Mouse (Mus musculus) hindbrain, embryonic 14.5 days (tissue): ENCODE data around the gene Bbs1. TPM values are rescaled to one million over a fixed set of nuclear protein-coding genes. Genes with fewer than 3 reads are reported as not detected.
A peak's percentile ranks its signal among the peaks of the same experiment; 100 is the strongest.

Experiments used
- ATAC-seq: fragments of 200-750 bp; cut with Nextera tagmentation; 2 replicates; pipeline ENCODE4 v1.8.0; 2017; ENCODE audit warnings: moderate number of reproducible peaks, mild to moderate bottlenecking, moderate TSS enrichment, moderate library complexity; ENCODE audit not compliant: low FRiP score
- DNase-seq: peaks from one replicate; pipeline ENCODE4 v3.0.0-alpha.2; 2015; ENCODE audit warnings: low spot score
- H3K27ac ChIP-seq: fragments of 300-500 bp; sonication (generic); 2 replicates; pipeline ENCODE4 v1.5.1; 2014; ENCODE audit warnings: mild to moderate bottlenecking, moderate library complexity
- H3K27me3 ChIP-seq: fragments of 300-500 bp; sonication (generic); 2 replicates; pipeline ENCODE4 v1.6.1; 2014; ENCODE audit warnings: mild to moderate bottlenecking, low read length, mixed read lengths; ENCODE audit not compliant: control insufficient read depth, insufficient read depth
- H3K36me3 ChIP-seq: fragments of 300-500 bp; sonication (generic); replicated peaks from 2 replicates; pipeline ENCODE4 v1.6.1; 2014; ENCODE audit not compliant: control insufficient read depth, insufficient read depth
- H3K4me1 ChIP-seq: fragments of 300-500 bp; sonication (generic); replicated peaks from 2 replicates; pipeline ENCODE4 v1.6.1; 2014; ENCODE audit warnings: antibody characterized with exemption, low read length, mixed read lengths; ENCODE audit not compliant: control insufficient read depth, insufficient read depth
- H3K4me2 ChIP-seq: fragments of 300-500 bp; sonication (generic); replicated peaks from 2 replicates; pipeline ENCODE4 v1.6.1; 2014; ENCODE audit warnings: mild to moderate bottlenecking, moderate library complexity
- H3K4me3 ChIP-seq: fragments of 300-500 bp; sonication (generic); replicated peaks from 2 replicates; pipeline ENCODE4 v1.5.1; 2014; ENCODE audit warnings: mild to moderate bottlenecking, low read length
- H3K9ac ChIP-seq: fragments of 300-500 bp; sonication (generic); 2 replicates; pipeline ENCODE4 v1.6.1; 2014
- H3K9me3 ChIP-seq: fragments of 300-500 bp; sonication (generic); 2 replicates; pipeline ENCODE4 v1.6.1; 2016; ENCODE audit warnings: low read length; ENCODE audit not compliant: control insufficient read depth
- WGBS: fragments of 180-500 bp; shearing (Covaris S2); extraction: QIAGEN DNeasy Blood & Tissue Kit; methylation state at CpG from one replicate; pipeline ENCODE4 v1.1.7; 2014; 5-methylcytosine and 5-hydroxymethylcytosine counted together
- polyA plus RNA-seq: library from polyadenylated mRNA; unstranded; fragments of >200 nt; fragmentation: Nextera tagmentation; extraction: Ambion mirVana; gene quantifications from 2 replicates; pipeline ENCODE4 v1.2.1, GENCODE M21; 2014

Gene Bbs1
- polyA plus RNA-seq, 1 experiment from 2014 or later, result 12.9 TPM

GRCm38 (mm10) chr19:4927904-4928531, 21.6 kb upstream of the Bbs1 start, which contains the start of gene Dpp3:
Dpp3 (minus strand) TSS chr19:4928287.
- peaks cover 21% of the 10 kb centered on the region for H3K4me1 ChIP-seq
- H3K27ac ChIP-seq, result peak within 1 kb of the TSS; percentile 81
- ATAC-seq (peak; percentile 97), DNase-seq (peak; percentile 95)
- peaks cover 50% of the 10 kb centered on the region for H3K36me3 ChIP-seq
- peak within 1 kb of the TSS; percentile 49 for H3K4me3 ChIP-seq
- H3K9ac ChIP-seq, result peak within 1 kb of the TSS; percentile 74
- WGBS, result under 1% methylated on average over 32 of the region's 32 CpGs
- H3K9me3 ChIP-seq, result no peaks in the 10 kb centered on the region
- no peaks in the 10 kb centered on the region for H3K27me3 ChIP-seq
- H3K4me2 ChIP-seq, result peak within 1 kb of the TSS; percentile 79

- no peaks in the 10 kb centered on the region for H3K9me3 ChIP-seq
- no peak for ATAC-seq
- H3K9ac ChIP-seq, result no peak overlapping the region
- H3K4me3 ChIP-seq, result no peak overlapping the region
- DNase-seq, result no peak
- no peak overlapping the region for H3K4me2 ChIP-seq
- H3K36me3 ChIP-seq, result peaks cover 63% of the 10 kb centered on the region
- WGBS, result 97% methylated on average over 11 of the region's 11 CpGs
- H3K27ac ChIP-seq, result no peak overlapping the region
- H3K27me3 ChIP-seq, result no peaks in the 10 kb centered on the region
- H3K4me1 ChIP-seq, result peaks cover 21% of the 10 kb centered on the region
Observed at GRCm38 (mm10) chr19:4925121-4925860, 18.9 kb upstream of the Bbs1 start.

DNA sequence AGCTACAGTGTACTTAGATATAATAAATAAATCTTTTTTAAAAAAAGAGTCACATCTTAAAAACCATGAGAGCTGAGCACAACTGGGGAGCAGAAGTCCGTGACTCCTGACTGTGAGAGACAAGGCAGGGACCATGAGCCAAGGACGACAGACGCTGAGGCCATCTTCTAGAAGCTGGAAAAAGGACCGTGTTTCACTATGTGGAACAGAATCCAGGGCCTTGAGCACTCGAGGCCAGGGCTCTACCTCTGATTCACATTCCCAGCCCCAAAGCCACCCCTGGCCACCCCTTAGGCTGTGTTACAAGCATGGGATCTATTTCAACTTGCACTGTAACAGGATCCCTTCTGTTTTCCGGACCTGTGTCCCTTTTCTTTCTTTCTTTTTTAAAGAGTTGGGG, 13.2 kb upstream of the Bbs1 start:
- H3K9ac ChIP-seq, result no peak overlapping the region
- 92% methylated on average over 6 of the region's 6 CpGs for WGBS
- DNase-seq (no peak), ATAC-seq (no peak)
- H3K27ac ChIP-seq, result no peak overlapping the region
- no peaks in the 10 kb centered on the region for H3K27me3 ChIP-seq
- peaks cover 100% of the 10 kb centered on the region for H3K36me3 ChIP-seq
- H3K4me2 ChIP-seq, result no peak overlapping the region
- no peaks in the 10 kb centered on the region for H3K9me3 ChIP-seq
- no peak overlapping the region for H3K4me3 ChIP-seq
- H3K4me1 ChIP-seq, result no peaks in the 10 kb centered on the region

DNA sequence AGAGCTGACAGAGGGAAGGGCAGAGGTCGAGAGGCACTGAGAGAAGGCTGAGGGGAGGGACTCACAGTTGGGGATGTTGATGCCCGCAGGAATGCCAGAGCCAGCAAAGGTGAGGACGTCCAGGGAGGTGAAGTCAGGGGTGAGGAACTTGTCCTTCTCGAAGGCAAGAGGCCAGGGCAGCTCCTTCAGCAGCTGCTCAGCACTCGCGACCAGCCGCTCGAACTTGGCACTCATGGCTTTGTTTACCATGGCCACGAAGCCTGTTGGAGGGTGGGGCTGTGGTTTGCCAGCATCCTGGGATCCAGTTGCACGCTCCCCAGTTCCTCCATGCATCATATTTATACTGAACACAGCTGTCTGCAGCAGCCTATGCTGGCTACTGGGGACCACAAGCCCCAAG, 10.4 kb upstream of the Bbs1 start:
- ATAC-seq (no peak), DNase-seq (no peak)
- peaks cover 100% of the 10 kb centered on the region for H3K36me3 ChIP-seq
- H3K9ac ChIP-seq, result no peak overlapping the region
- 84% methylated on average over 10 of the region's 10 CpGs for WGBS
- H3K4me3 ChIP-seq, result no peak overlapping the region
- no peaks in the 10 kb centered on the region for H3K9me3 ChIP-seq
- H3K4me2 ChIP-seq, result no peak overlapping the region
- no peaks in the 10 kb centered on the region for H3K27me3 ChIP-seq
- no peaks in the 10 kb centered on the region for H3K4me1 ChIP-seq
- no peak overlapping the region for H3K27ac ChIP-seq

DNA sequence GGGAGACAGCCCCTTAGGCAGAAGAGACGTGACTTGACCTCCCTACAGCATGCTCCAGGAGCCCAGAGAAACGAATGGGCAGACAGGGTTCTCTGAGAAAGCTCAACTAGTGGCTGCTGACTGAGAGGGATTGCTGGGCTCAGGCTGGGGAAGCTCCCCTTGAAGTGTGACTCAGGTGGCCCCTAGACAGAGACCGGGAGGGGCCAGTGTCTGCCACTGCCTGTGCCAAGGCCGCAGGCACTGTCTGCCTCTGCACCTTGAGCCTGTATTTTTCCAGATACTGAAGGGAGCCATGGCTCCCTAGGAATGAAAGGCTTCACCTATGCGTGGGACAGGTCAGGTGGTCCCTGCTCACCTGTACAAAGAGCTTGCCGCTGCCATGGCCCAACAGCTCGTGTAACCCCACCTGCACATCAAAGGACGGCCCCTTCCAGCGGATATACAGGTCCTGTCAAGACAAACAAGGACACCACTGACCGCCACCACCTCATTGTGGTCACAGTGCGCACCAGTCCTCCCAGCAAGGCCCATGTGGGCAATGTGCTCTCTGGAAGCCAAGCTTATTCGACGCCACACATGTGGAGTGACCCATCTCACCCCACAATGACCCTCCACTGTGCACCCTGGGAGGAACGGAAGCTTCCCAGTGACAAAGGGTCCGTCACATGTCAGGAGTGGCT, 9.6 kb upstream of the Bbs1 start:
- H3K27me3 ChIP-seq, result no peaks in the 10 kb centered on the region
- H3K27ac ChIP-seq, result no peak overlapping the region
- H3K4me1 ChIP-seq, result no peaks in the 10 kb centered on the region
- no peak for ATAC-seq
- H3K4me3 ChIP-seq, result no peak overlapping the region
- no peaks in the 10 kb centered on the region for H3K9me3 ChIP-seq
- H3K4me2 ChIP-seq, result no peak overlapping the region
- DNase-seq, result no peak
- H3K9ac ChIP-seq, result no peak overlapping the region
- 86% methylated on average over 15 of the region's 15 CpGs for WGBS
- peaks cover 100% of the 10 kb centered on the region for H3K36me3 ChIP-seq

DNA sequence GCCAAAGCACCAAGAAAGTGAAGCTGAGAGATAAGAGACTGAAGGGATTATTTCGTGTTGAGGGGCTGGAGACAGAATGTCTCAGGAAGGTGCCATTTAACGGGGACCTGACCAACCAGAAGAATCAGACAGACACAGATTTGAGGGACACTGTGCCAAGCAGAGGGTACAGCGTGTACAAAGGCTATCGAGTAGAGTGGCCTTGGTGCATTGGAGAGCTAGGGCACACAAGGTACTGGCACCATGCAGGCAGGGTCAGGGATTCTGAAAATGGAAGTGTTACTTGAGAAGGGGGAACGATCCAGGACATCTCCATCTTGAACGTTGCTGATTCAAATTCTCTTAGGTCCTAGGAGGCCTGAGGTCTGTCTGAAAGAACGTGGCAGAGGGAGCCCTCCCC, 2.9 kb upstream of the Bbs1 start:
- ATAC-seq (no peak), DNase-seq (no peak)
- Histone ChIP-seq H3K4me2 (no peak overlapping the region), H3K27ac (no peak overlapping the region), H3K9ac (no peak overlapping the region), H3K36me3 (peaks cover 74% of the 10 kb centered on the region), H3K27me3 (no peaks in the 10 kb centered on the region), H3K9me3 (no peaks in the 10 kb centered on the region), H3K4me1 (peaks cover 9% of the 10 kb centered on the region), H3K4me3 (no peak overlapping the region)
- 91% methylated on average over 7 of the region's 7 CpGs for WGBS

- Histone ChIP-seq H3K4me3 (no peak overlapping the region), H3K9me3 (no peaks in the 10 kb centered on the region), H3K4me2 (no peak overlapping the region), H3K27ac (no peak overlapping the region), H3K36me3 (peaks cover 67% of the 10 kb centered on the region), H3K27me3 (no peaks in the 10 kb centered on the region), H3K9ac (no peak overlapping the region), H3K4me1 (peaks cover 9% of the 10 kb centered on the region)
- WGBS, result 85% methylated on average over 4 of the region's 4 CpGs
- no peak for DNase-seq
- ATAC-seq, result no peak
Observed at GRCm38 (mm10) chr19:4908107-4908506, 1.7 kb upstream of the Bbs1 start.

DNA sequence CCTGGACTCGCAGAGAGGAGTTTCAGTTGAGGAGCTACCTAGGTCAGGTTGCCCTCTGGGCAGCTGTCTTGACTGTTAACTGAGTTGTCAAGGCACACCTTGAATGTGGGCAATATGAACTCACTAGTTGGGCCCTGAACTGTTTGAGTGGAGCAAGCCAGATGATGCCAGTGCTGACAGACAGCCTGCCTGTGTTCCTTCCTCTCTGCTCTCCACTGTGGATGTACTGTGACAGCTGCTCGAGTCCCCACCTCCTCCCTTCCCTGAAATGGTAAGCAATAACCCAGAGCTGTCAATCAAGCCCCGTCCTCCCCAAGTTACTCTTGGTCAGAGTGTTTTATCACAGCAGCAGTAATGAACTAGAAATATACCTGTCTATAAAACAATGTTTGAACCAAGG, 6.5 kb downstream of the Bbs1 start:
- no peak for ATAC-seq
- DNase-seq, result no peak
- H3K9me3 ChIP-seq, result no peaks in the 10 kb centered on the region

GRCm38 (mm10) chr19:4898972-4899371, 7.5 kb downstream of the Bbs1 start:
- H3K36me3 ChIP-seq, result peaks cover 65% of the 10 kb centered on the region
- ATAC-seq (no peak), DNase-seq (no peak)
- H3K4me2 ChIP-seq, result no peak overlapping the region
- no peak overlapping the region for H3K4me3 ChIP-seq
- no peak overlapping the region for H3K27ac ChIP-seq
- WGBS, result 86% methylated on average over 9 of the region's 9 CpGs
- H3K9me3 ChIP-seq, result no peaks in the 10 kb centered on the region
- H3K27me3 ChIP-seq, result no peaks in the 10 kb centered on the region
- H3K4me1 ChIP-seq, result no peaks in the 10 kb centered on the region
- H3K9ac ChIP-seq, result no peak overlapping the region

More for the DNA sequence above, 6.5 kb downstream of the Bbs1 start:
- Histone ChIP-seq H3K27me3 (no peaks in the 10 kb centered on the region), H3K4me1 (no peaks in the 10 kb centered on the region), H3K9ac (no peak overlapping the region), H3K4me3 (no peak overlapping the region), H3K36me3 (peaks cover 65% of the 10 kb centered on the region), H3K4me2 (no peak overlapping the region), H3K27ac (no peak overlapping the region)
- WGBS, result 79% methylated on average over 3 of the region's 3 CpGs
